Mouse (Mus musculus): ENCODE results near the gene Arl14ep.

- TF ChIP-seq ZMIZ1 (IDR thresholded peaks at IDR 0.05; ENCODE audit: low read depth, low read length), result no peak
- no peak for TF ChIP-seq MEF2A (IDR thresholded peaks at IDR 0.05; ENCODE audit: borderline replicate concordance, low read depth, low read length)
Measured at GRCm38 (mm10) chr2:106963560-106963959, 10.7 kb downstream of the Arl14ep start.
